Mouse (Mus musculus): Measurements from ENCODE around the gene Laptm5.

DNA sequence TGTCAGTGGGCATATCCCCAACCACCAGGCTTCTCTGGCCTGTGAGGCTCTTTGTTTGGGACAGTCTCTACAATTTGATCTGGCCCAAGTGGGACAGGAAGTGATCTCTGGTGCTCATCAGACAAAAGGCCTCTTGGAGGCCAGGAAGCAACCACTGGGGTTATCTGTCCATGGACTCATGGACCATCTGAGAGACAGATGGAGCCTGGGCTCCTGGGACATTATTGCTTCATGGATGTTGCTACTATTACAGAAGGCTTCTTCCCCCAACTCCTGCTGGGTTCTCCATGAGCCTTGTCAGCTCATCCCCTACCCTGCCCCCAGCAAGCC is 22.4 kb upstream of the Laptm5 start:
- TF ChIP-seq POLR2A (IDR thresholded peaks at IDR 0.05; ENCODE audit: borderline replicate concordance, insufficient read depth, low read length) (no peak), CTCF (IDR thresholded peaks at IDR 0.05; ENCODE audit: borderline replicate concordance, insufficient read depth, low read depth, low read length) (no peak)

All from cerebellum, adult 2 months (tissue).